In genomic region chr17:84707407-84707806, GRCm38 (mm10) we compare ENCODE assay signal across 11 mouse cellular contexts. TPM values are rescaled to one million over a fixed set of nuclear protein-coding genes. Genes with fewer than 3 reads are reported as not detected.
A peak's percentile ranks its signal among the peaks of the same experiment; 100 is the strongest.
DNase-seq lines count a peak whose midpoint lies in the region; ATAC-seq and TF ChIP-seq lines count a peak whose summit lies in the region.
"Had no signal": no experiment of that assay in that cellular context is flagged by ENCODE, and none has a peak within 500 bp of the region (broad histone marks: within the 10 kb centered on the region; RNA-seq: fewer than 3 reads in every experiment).

No protein-coding gene starts in this region.

- no peak for TF ChIP-seq POLR2A in ES-Bruce4 (IDR thresholded peaks at IDR 0.05; ENCODE audit: insufficient read depth, low read length)

- ATAC-seq in heart, postnatal 0 days (ENCODE audit: insufficient read depth, low read depth) = no peak
- ATAC-seq in lung, embryonic 14.5 days (ENCODE audit: insufficient read depth) = no peak

- H3K9ac ChIP-seq in heart, postnatal 0 days (replicated peaks; ENCODE audit: low read depth, low read length) = no peak overlapping the region
- no peak overlapping the region for H3K9ac ChIP-seq in lung, embryonic 14.5 days
- no peak overlapping the region for H3K9ac ChIP-seq in ES-Bruce4 (ENCODE audit: low read depth, poor library complexity, severe bottlenecking)
- H3K9ac ChIP-seq: limb, embryonic 15.5 days had no signal

- 69% methylated on average over 4 of the region's 4 CpGs for WGBS in heart, postnatal 0 days
- WGBS in lung, embryonic 14.5 days = 71% methylated on average over 4 of the region's 4 CpGs

- no peak for DNase-seq in heart, postnatal 0 days (ENCODE audit: low spot score)
- no peak for DNase-seq in heart, postnatal 4 days
- DNase-seq in lung, embryonic 14.5 days = peak; percentile 56
- no peak for DNase-seq in lung, postnatal 14 days
- DNase-seq in induced T-regulatory cell, adult 2 months (ENCODE audit: low read depth) = peak; percentile 30
- DNase-seq in right cerebral cortex, adult 2 months (ENCODE audit: low spot score in 2 of 2) = no peak
- DNase-seq in ovary, postnatal 10 days (ENCODE audit: low spot score) = no peak
- DNase-seq: heart, postnatal 10 days had no signal

- peaks cover 55% of the 10 kb centered on the region for H3K36me3 ChIP-seq in heart, postnatal 0 days (replicated peaks; ENCODE audit: control insufficient read depth, insufficient read depth, low read length)
- H3K36me3 ChIP-seq in lung, embryonic 14.5 days (ENCODE audit: insufficient read depth) = peaks cover 47% of the 10 kb centered on the region
- peaks cover 13% of the 10 kb centered on the region for H3K36me3 ChIP-seq in ES-Bruce4 (ENCODE audit: control insufficient read depth, insufficient read depth, low read length, poor library complexity, severe bottlenecking)

- H3K27me3 ChIP-seq in heart, postnatal 0 days (ENCODE audit: control insufficient read depth, insufficient read depth, low read length) = no peaks in the 10 kb centered on the region
- H3K27me3 ChIP-seq in lung, embryonic 14.5 days (ENCODE audit: insufficient read depth, low read length) = no peaks in the 10 kb centered on the region
- H3K27me3 ChIP-seq in ES-Bruce4 (ENCODE audit: control insufficient read depth, insufficient read depth, low read length, poor library complexity, severe bottlenecking) = no peaks in the 10 kb centered on the region
- H3K27me3 ChIP-seq: limb, embryonic 15.5 days had no signal

- TF ChIP-seq EP300 in heart, postnatal 0 days (IDR thresholded peaks at IDR 0.05; ENCODE audit: low read depth) = no peak
- no peak for TF ChIP-seq EP300 in ES-Bruce4 (IDR thresholded peaks at IDR 0.05; ENCODE audit: insufficient read depth, low read depth, low read length)

- H3K4me3 ChIP-seq in heart, postnatal 0 days (ENCODE audit: low read depth, low read length) = no peak overlapping the region
- H3K4me3 ChIP-seq in lung, embryonic 14.5 days (ENCODE audit: low read depth, low read length) = no peak overlapping the region
- H3K4me3 ChIP-seq in ES-Bruce4 (ENCODE audit: low read depth, low read length) = no peak overlapping the region
- H3K4me3 ChIP-seq: limb, embryonic 15.5 days had no signal

- H3K27ac ChIP-seq in heart, postnatal 0 days (ENCODE audit: low read depth) = no peak overlapping the region
- H3K27ac ChIP-seq in lung, embryonic 14.5 days (ENCODE audit: low read depth) = no peak overlapping the region
- H3K27ac ChIP-seq in ES-Bruce4 (ENCODE audit: insufficient read depth, low read length) = no peak overlapping the region
- H3K27ac ChIP-seq: limb, embryonic 15.5 days had no signal

- H3K4me1 ChIP-seq in heart, postnatal 0 days (ENCODE audit: control insufficient read depth, insufficient read depth) = no peaks in the 10 kb centered on the region
- H3K4me1 ChIP-seq in lung, embryonic 14.5 days (ENCODE audit: insufficient read depth) = no peaks in the 10 kb centered on the region
- no peaks in the 10 kb centered on the region for H3K4me1 ChIP-seq in ES-Bruce4 (ENCODE audit: control insufficient read depth, insufficient read depth, low read length)

- H3K9me3 ChIP-seq in heart, postnatal 0 days (replicated peaks; ENCODE audit: control insufficient read depth, low read length) = no peaks in the 10 kb centered on the region
- no peaks in the 10 kb centered on the region for H3K9me3 ChIP-seq in lung, embryonic 14.5 days (ENCODE audit: low read depth, low read length)
- no peaks in the 10 kb centered on the region for H3K9me3 ChIP-seq in ES-Bruce4 (replicated peaks; ENCODE audit: control insufficient read depth, insufficient read depth, low read length, poor library complexity, severe bottlenecking)
- H3K9me3 ChIP-seq: limb, embryonic 15.5 days had no signal

- no peak overlapping the region for H3K4me2 ChIP-seq in heart, postnatal 0 days (ENCODE audit: low read depth, low read length)
- H3K4me2 ChIP-seq in lung, embryonic 14.5 days = no peak overlapping the region
- H3K4me2 ChIP-seq: limb, embryonic 15.5 days had no signal

- TF ChIP-seq CTCF in heart, postnatal 0 days (IDR thresholded peaks at IDR 0.05; ENCODE audit: low read depth) = peak; percentile 13
- peak; percentile 44 for TF ChIP-seq CTCF in lung, embryonic 14.5 days (IDR thresholded peaks at IDR 0.05; ENCODE audit: low read depth)
- peak; percentile 27 for TF ChIP-seq CTCF in ES-Bruce4 (IDR thresholded peaks at IDR 0.05; ENCODE audit: low read depth, low read length)

RNA-seq across cellular contexts. Expression of gene Abcg5, which starts 24.6 kb away (rescaled TPM):
- not detected in 2 replicates for total RNA-seq in heart, postnatal 0 days (2014; rRNA removed; ENCODE audit: low replicate concordance)
- polyA plus RNA-seq in heart, postnatal 0 days (2015; fragmentation: Nextera tagmentation; extraction: Ambion mirVana) = not detected in 2 replicates
- not detected for total RNA-seq in heart, postnatal 4 days (2021)
- polyA plus RNA-seq in lung, embryonic 14.5 days (2014; fragmentation: Nextera tagmentation; extraction: Ambion mirVana) = 0.57 and 0.70 TPM in 2 replicates
- not detected in 2 replicates for polyA plus RNA-seq in ES-Bruce4 (2011; ENCODE audit: insufficient read depth, insufficient read length, low read depth, missing spikeins)
- total RNA-seq: heart, postnatal 10 days; layer of hippocampus, adult 8-10 months had no signal

RNA-seq across cellular contexts. Expression of gene Abcg8, which starts 31.3 kb away (rescaled TPM):
- not detected in 2 replicates for total RNA-seq in heart, postnatal 0 days (2014; rRNA removed; ENCODE audit: low replicate concordance)
- polyA plus RNA-seq in heart, postnatal 0 days (2015; fragmentation: Nextera tagmentation; extraction: Ambion mirVana) = not detected in 2 replicates
- not detected for total RNA-seq in heart, postnatal 4 days (2021)
- 0.05 and 0.11 TPM in 2 replicates for polyA plus RNA-seq in lung, embryonic 14.5 days (2014; fragmentation: Nextera tagmentation; extraction: Ambion mirVana)
- not detected in 2 replicates for polyA plus RNA-seq in ES-Bruce4 (2011; ENCODE audit: insufficient read depth, insufficient read length, low read depth, missing spikeins)
- total RNA-seq: heart, postnatal 10 days; layer of hippocampus, adult 8-10 months had no signal

Comparison
In these comparisons a context has a peak if more than half of its experiments do, and no peak if none do; other contexts are left out.
1. DNase-seq: peak in lung, embryonic 14.5 days (single experiment) and induced T-regulatory cell, adult 2 months (single experiment); none in heart, postnatal 0 days (single experiment), heart, postnatal 4 days (single experiment), lung, postnatal 14 days (single experiment), right cerebral cortex, adult 2 months (0 of 2) and ovary, postnatal 10 days (single experiment).
2. Peak in every context shown above with its lines, with median percentiles within 50 percentile points of each other: CTCF ChIP-seq.